Mouse (Mus musculus) stomach, postnatal 0 days (tissue): ENCODE measurements around the gene Gins2. TPM values are rescaled to one million over a fixed set of nuclear protein-coding genes. Genes with fewer than 3 reads are reported as not detected.

ENCODE experiments used
- ATAC-seq: fragments of 200-750 bp; cut with Nextera tagmentation; 2 replicates; pipeline ENCODE4 v1.8.0; 2017; ENCODE audit not compliant: low FRiP score, low TSS enrichment
- DNase-seq: peaks from one replicate; pipeline ENCODE4 v3.0.0-alpha.2; 2016; ENCODE audit warnings: low spot score
- H3K27ac ChIP-seq: fragments of 300-500 bp; sonication (generic); replicated peaks from 2 replicates; pipeline ENCODE4 v1.5.1; 2014; ENCODE audit warnings: mild to moderate bottlenecking, control low read depth
- H3K27me3 ChIP-seq: fragments of 300-500 bp; sonication (generic); 2 replicates; pipeline ENCODE4 v1.6.1; 2014; ENCODE audit warnings: low read length; ENCODE audit not compliant: control insufficient read depth, insufficient read depth
- H3K36me3 ChIP-seq: fragments of 300-500 bp; sonication (generic); 2 replicates; pipeline ENCODE4 v1.6.1; 2014; ENCODE audit warnings: low read length, mixed read lengths; ENCODE audit not compliant: control insufficient read depth, insufficient read depth
- H3K4me1 ChIP-seq: fragments of 300-500 bp; sonication (generic); replicated peaks from 2 replicates; pipeline ENCODE4 v1.6.1; 2014; ENCODE audit warnings: antibody characterized with exemption; ENCODE audit not compliant: control insufficient read depth, insufficient read depth
- H3K4me2 ChIP-seq: fragments of 300-500 bp; sonication (generic); replicated peaks from 2 replicates; pipeline ENCODE4 v1.6.1; 2014; ENCODE audit warnings: low read depth, mild to moderate bottlenecking, control low read depth, moderate library complexity
- H3K4me3 ChIP-seq: fragments of 300-500 bp; sonication (generic); 2 replicates; pipeline ENCODE4 v1.5.1; 2014; ENCODE audit warnings: low read depth, low read length, control low read depth
- H3K9ac ChIP-seq: fragments of 300-500 bp; sonication (generic); 2 replicates; pipeline ENCODE4 v1.6.1; 2014; ENCODE audit warnings: mild to moderate bottlenecking, low read length, control low read depth, mixed read lengths
- H3K9me3 ChIP-seq: fragments of 300-500 bp; sonication (generic); 2 replicates; pipeline ENCODE4 v1.6.1; 2016; ENCODE audit warnings: low read length; ENCODE audit not compliant: control insufficient read depth
- CTCF ChIP-seq: IDR thresholded peaks from 2 replicates; pipeline ENCODE4 v1.5.1; 2016; ENCODE audit warnings: antibody characterized with exemption, low read depth, mild to moderate bottlenecking, moderate library complexity
- EP300 ChIP-seq: optimal IDR thresholded peaks from 2 replicates; pipeline ENCODE3; 2016; ENCODE audit warnings: antibody characterized with exemption
- WGBS: fragments of 180-500 bp; shearing (Covaris S2); extraction: QIAGEN DNeasy Blood & Tissue Kit; methylation state at CpG from one replicate; pipeline ENCODE4 v1.1.7; 2014; 5-methylcytosine and 5-hydroxymethylcytosine counted together
- polyA plus RNA-seq: library from polyadenylated mRNA; unstranded; fragments of >200 nt; fragmentation: Nextera tagmentation; extraction: Ambion mirVana; gene quantifications from 2 replicates; pipeline ENCODE4 v1.2.1, GENCODE M21; 2015

The Gins2 gene
- polyA plus RNA-seq, 1 experiment from 2014 or later, result 35.5 TPM

DNA sequence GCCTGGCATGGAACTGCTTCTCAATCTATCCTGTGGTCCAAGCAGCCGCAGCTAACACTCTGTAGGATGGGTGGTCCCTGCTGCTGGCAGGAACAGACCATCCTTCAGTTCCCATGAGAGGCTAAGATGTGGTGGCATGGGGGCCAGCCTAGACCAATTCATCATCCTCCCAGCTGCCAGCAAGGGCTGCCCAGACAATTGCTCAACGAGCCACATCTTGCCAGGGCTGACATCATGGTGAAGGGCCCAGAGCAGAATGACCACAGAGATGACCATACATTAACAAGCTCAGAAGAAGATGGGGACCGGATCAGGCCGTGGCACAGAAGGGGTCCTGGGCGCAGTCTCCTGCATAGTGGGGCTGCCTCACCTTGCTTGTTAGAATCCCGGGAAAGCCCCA is 21.7 kb upstream of the Gins2 start:
- H3K36me3 ChIP-seq, result no peaks in the 10 kb centered on the region
- DNase-seq (no peak), ATAC-seq (no peak)
- no peaks in the 10 kb centered on the region for H3K4me1 ChIP-seq
- no peak overlapping the region for H3K27ac ChIP-seq
- H3K4me3 ChIP-seq, result no peak overlapping the region
- H3K9ac ChIP-seq, result no peak overlapping the region
- TF ChIP-seq EP300, result no peak
- TF ChIP-seq CTCF, result no peak
- 75% methylated on average over 6 of the region's 6 CpGs for WGBS
- H3K4me2 ChIP-seq, result no peak overlapping the region
- H3K9me3 ChIP-seq, result no peaks in the 10 kb centered on the region
- H3K27me3 ChIP-seq, result no peaks in the 10 kb centered on the region

- no peaks in the 10 kb centered on the region for H3K9me3 ChIP-seq
- H3K27ac ChIP-seq, result no peak overlapping the region
- 8% methylated on average over 7 of the region's 7 CpGs for WGBS
- no peak overlapping the region for H3K4me3 ChIP-seq
- ATAC-seq (no peak), DNase-seq (peak; percentile 77)
- no peak overlapping the region for H3K9ac ChIP-seq
- H3K36me3 ChIP-seq, result no peaks in the 10 kb centered on the region
- H3K27me3 ChIP-seq, result no peaks in the 10 kb centered on the region
- no peak overlapping the region for H3K4me2 ChIP-seq
- H3K4me1 ChIP-seq, result no peaks in the 10 kb centered on the region
- TF ChIP-seq CTCF (peak; percentile 92), EP300 (no peak)
These were observed 18.8 kb upstream of the Gins2 start for GRCm38 (mm10) chr8:120607885-120608284.

- H3K4me3 ChIP-seq, result no peak overlapping the region
- no peaks in the 10 kb centered on the region for H3K36me3 ChIP-seq
- 77% methylated on average over 9 of the region's 9 CpGs for WGBS
- no peaks in the 10 kb centered on the region for H3K4me1 ChIP-seq
- H3K27ac ChIP-seq, result no peak overlapping the region
- no peak overlapping the region for H3K4me2 ChIP-seq
- ATAC-seq (no peak), DNase-seq (no peak)
- TF ChIP-seq CTCF (no peak), EP300 (no peak)
- H3K9me3 ChIP-seq, result no peaks in the 10 kb centered on the region
- no peak overlapping the region for H3K9ac ChIP-seq
- no peaks in the 10 kb centered on the region for H3K27me3 ChIP-seq
These were observed 18.4 kb upstream of the Gins2 start for GRCm38 (mm10) chr8:120607460-120607859.

- TF ChIP-seq CTCF (no peak), EP300 (no peak)
- no peaks in the 10 kb centered on the region for H3K27me3 ChIP-seq
- no peak overlapping the region for H3K27ac ChIP-seq
- no peak overlapping the region for H3K4me2 ChIP-seq
- no peaks in the 10 kb centered on the region for H3K9me3 ChIP-seq
- H3K9ac ChIP-seq, result no peak overlapping the region
- DNase-seq, result no peak
- no peak overlapping the region for H3K4me3 ChIP-seq
- WGBS, result 40% methylated on average over 6 of the region's 6 CpGs
- no peak for ATAC-seq
- peaks cover 3% of the 10 kb centered on the region; the same call in 1 of the 2 replicates for H3K4me1 ChIP-seq
- no peaks in the 10 kb centered on the region for H3K36me3 ChIP-seq
These were observed 13.6 kb upstream of the Gins2 start for GRCm38 (mm10) chr8:120602672-120603071.

GRCm38 (mm10) chr8:120599504-120599903 is 10.4 kb upstream of the Gins2 start:
- H3K9ac ChIP-seq, result no peak overlapping the region
- no peak overlapping the region for H3K27ac ChIP-seq
- DNase-seq, result peak; percentile 86
- no peak overlapping the region for H3K4me2 ChIP-seq
- ATAC-seq, result no peak
- 62% methylated on average over 7 of the region's 7 CpGs for WGBS
- H3K4me3 ChIP-seq, result no peak overlapping the region
- H3K36me3 ChIP-seq, result no peaks in the 10 kb centered on the region
- H3K9me3 ChIP-seq, result no peaks in the 10 kb centered on the region
- peaks cover 3% of the 10 kb centered on the region; the same call in 1 of the 2 replicates for H3K4me1 ChIP-seq
- no peaks in the 10 kb centered on the region for H3K27me3 ChIP-seq
- peak; percentile 82 for TF ChIP-seq CTCF
- no peak for TF ChIP-seq EP300

DNA sequence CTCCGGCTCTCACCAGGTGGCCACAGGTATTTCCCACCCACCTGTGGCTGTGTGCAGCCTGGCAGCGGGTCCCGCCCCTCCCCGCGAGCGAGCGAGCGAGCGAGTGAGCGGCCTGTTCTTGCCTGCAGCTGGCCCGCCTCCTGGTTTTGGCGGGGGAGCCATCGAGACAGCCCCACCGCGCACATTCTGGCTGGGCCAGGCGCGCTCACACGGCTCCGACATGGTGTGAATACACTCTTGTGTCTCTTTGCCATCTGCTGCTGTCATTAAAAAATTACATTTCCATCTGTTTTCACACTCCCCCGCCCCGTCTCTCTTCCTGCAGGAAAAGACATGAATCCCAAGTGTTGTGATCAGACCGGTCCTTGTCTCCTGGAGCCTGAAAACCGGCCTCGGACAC is 9.5 kb upstream of the Gins2 start:
- Histone ChIP-seq H3K4me1 (peaks cover 3% of the 10 kb centered on the region; the same call in 1 of the 2 replicates), H3K27ac (no peak overlapping the region), H3K9ac (peak overlapping the region; percentile 8; the same call in 1 of the 2 replicates), H3K36me3 (no peaks in the 10 kb centered on the region), H3K4me3 (no peak overlapping the region), H3K9me3 (no peaks in the 10 kb centered on the region), H3K27me3 (no peaks in the 10 kb centered on the region), H3K4me2 (peak overlapping the region; percentile 34)
- ATAC-seq, result no peak
- 21% methylated on average over 24 of the region's 24 CpGs for WGBS
- peak; percentile 45 for DNase-seq
- TF ChIP-seq EP300 (no peak), CTCF (no peak)
